Mouse (Mus musculus) limb, embryonic 14.5 days (tissue): ENCODE measurements around the gene Kcna5. TPM values are rescaled to one million over a fixed set of nuclear protein-coding genes. Genes with fewer than 3 reads are reported as not detected.

Experiments used
- ATAC-seq: fragments of 200-750 bp; cut with Nextera tagmentation; 2 replicates; pipeline ENCODE4 v1.8.0; 2017; ENCODE audit warnings: low read depth, moderate number of reproducible peaks, moderate TSS enrichment; ENCODE audit not compliant: low FRiP score
- DNase-seq: peaks from one replicate; pipeline ENCODE4 v3.0.0-alpha.2; 2015; ENCODE audit warnings: low spot score
- H3K27ac ChIP-seq: fragments of 300-500 bp; sonication (generic); replicated peaks from 2 replicates; pipeline ENCODE4 v1.5.1; 2014; ENCODE audit warnings: low read depth, mild to moderate bottlenecking, low read length, moderate library complexity, mixed read lengths
- H3K27me3 ChIP-seq: fragments of 300-500 bp; sonication (generic); 2 replicates; pipeline ENCODE4 v1.6.1; 2014; ENCODE audit warnings: low read length, mixed read lengths; ENCODE audit not compliant: control insufficient read depth, insufficient read depth
- H3K36me3 ChIP-seq: fragments of 300-500 bp; sonication (generic); 2 replicates; pipeline ENCODE4 v1.6.1; 2014; ENCODE audit warnings: mild to moderate bottlenecking, low read length, moderate library complexity, mixed read lengths; ENCODE audit not compliant: control insufficient read depth, insufficient read depth
- H3K4me1 ChIP-seq: fragments of 300-500 bp; sonication (generic); 2 replicates; pipeline ENCODE4 v1.6.1; 2014; ENCODE audit warnings: antibody characterized with exemption, low read length, mixed read lengths; ENCODE audit not compliant: control insufficient read depth, insufficient read depth
- H3K4me2 ChIP-seq: fragments of 300-500 bp; sonication (generic); replicated peaks from 2 replicates; pipeline ENCODE4 v1.6.1; 2014; ENCODE audit warnings: low read depth, mild to moderate bottlenecking, low read length, moderate library complexity; ENCODE audit not compliant: severe bottlenecking
- H3K4me3 ChIP-seq: fragments of 300-500 bp; sonication (generic); replicated peaks from 2 replicates; pipeline ENCODE4 v1.5.1; 2014; ENCODE audit warnings: low read length
- H3K9ac ChIP-seq: fragments of 300-500 bp; sonication (generic); 2 replicates; pipeline ENCODE4 v1.6.1; 2014; ENCODE audit warnings: mild to moderate bottlenecking, low read depth, low read length, moderate library complexity; ENCODE audit not compliant: severe bottlenecking
- H3K9me3 ChIP-seq: fragments of 300-500 bp; sonication (generic); 2 replicates; pipeline ENCODE4 v1.6.1; 2016; ENCODE audit warnings: low read length; ENCODE audit not compliant: control insufficient read depth
- POLR2A ChIP-seq: fragments of 200-500 bp; IDR thresholded peaks from 2 replicates; pipeline ENCODE4 v1.8.0; 2012; ENCODE audit warnings: inconsistent platforms, mild to moderate bottlenecking, moderate library complexity, borderline replicate concordance; ENCODE audit not compliant: insufficient read depth, insufficient read length; ENCODE audit errors: extremely low read depth
- WGBS: fragments of 180-500 bp; shearing (Covaris S2); extraction: QIAGEN DNeasy Blood & Tissue Kit; methylation state at CpG from one replicate; pipeline ENCODE4 v1.1.7; 2014; 5-methylcytosine and 5-hydroxymethylcytosine counted together
- polyA plus RNA-seq, 2 experiments: library from polyadenylated mRNA; depleted of rRNA in 1 of 2; stranded (reverse) in 1 of 2; unstranded in 1 of 2; fragments of >200 nt; fragmentation: Nextera tagmentation in 1 of 2; extraction: Ambion mirVana in 1 of 2; gene quantifications; 2 replicates each; pipeline versions ENCODE4 v1.2.1 to v1.2.3; 2012 to 2014

Gene Kcna5
- polyA plus RNA-seq (2012; rRNA removed) (3.1 and 3.2 TPM in 2 replicates), polyA plus RNA-seq (2014; fragmentation: Nextera tagmentation; extraction: Ambion mirVana) (4.0 and 5.0 TPM in 2 replicates)

GRCm38 (mm10) chr6:126535208-126535910 is at the start of gene Kcna5:
Kcna5 (minus strand) TSS chr6:126535412.
- peaks cover 12% of the 10 kb centered on the region; the same call in 1 of the 2 replicates for H3K27me3 ChIP-seq
- peak; percentile 83 for ATAC-seq
- H3K36me3 ChIP-seq = no peaks in the 10 kb centered on the region
- 2% methylated on average over 15 of the region's 15 CpGs for WGBS
- no peak for TF ChIP-seq POLR2A
- peak within 1 kb of the TSS; percentile 17 for H3K9ac ChIP-seq
- peaks cover 22% of the 10 kb centered on the region for H3K4me1 ChIP-seq
- peak within 1 kb of the TSS; percentile 27 for H3K4me3 ChIP-seq
- H3K9me3 ChIP-seq = no peaks in the 10 kb centered on the region
- DNase-seq = peak; percentile 41
- peak within 1 kb of the TSS; percentile 57 for H3K27ac ChIP-seq
- H3K4me2 ChIP-seq = peak within 1 kb of the TSS; percentile 53

GRCm38 (mm10) chr6:126583075-126583474 is 47.9 kb upstream of the Kcna5 start:
- no peak overlapping the region for H3K27ac ChIP-seq
- no peak overlapping the region for H3K4me3 ChIP-seq
- H3K27me3 ChIP-seq = no peaks in the 10 kb centered on the region
- ATAC-seq (no peak), DNase-seq (no peak)
- H3K9ac ChIP-seq = no peak overlapping the region
- H3K36me3 ChIP-seq = no peaks in the 10 kb centered on the region
- no peaks in the 10 kb centered on the region for H3K9me3 ChIP-seq
- no peak for TF ChIP-seq POLR2A
- H3K4me2 ChIP-seq = no peak overlapping the region
- H3K4me1 ChIP-seq = no peaks in the 10 kb centered on the region
- 64% methylated on average over 7 of the region's 7 CpGs for WGBS

- no peaks in the 10 kb centered on the region for H3K4me1 ChIP-seq
- H3K4me2 ChIP-seq = no peak overlapping the region
- no peak for DNase-seq
- no peaks in the 10 kb centered on the region for H3K36me3 ChIP-seq
- no peaks in the 10 kb centered on the region for H3K9me3 ChIP-seq
- WGBS = 88% methylated on average over 8 of the region's 8 CpGs
- TF ChIP-seq POLR2A = no peak
- no peak overlapping the region for H3K9ac ChIP-seq
- no peak overlapping the region for H3K4me3 ChIP-seq
- no peaks in the 10 kb centered on the region for H3K27me3 ChIP-seq
- ATAC-seq = no peak
- no peak overlapping the region for H3K27ac ChIP-seq
Measured at GRCm38 (mm10) chr6:126581632-126582031, 46.4 kb upstream of the Kcna5 start.

GRCm38 (mm10) chr6:126580571-126580970 is 45.4 kb upstream of the Kcna5 start:
- Histone ChIP-seq H3K4me1 (no peaks in the 10 kb centered on the region), H3K27me3 (no peaks in the 10 kb centered on the region), H3K4me2 (no peak overlapping the region), H3K27ac (no peak overlapping the region), H3K9ac (no peak overlapping the region), H3K36me3 (no peaks in the 10 kb centered on the region), H3K9me3 (no peaks in the 10 kb centered on the region), H3K4me3 (no peak overlapping the region)
- no peak for DNase-seq
- no peak for ATAC-seq
- 82% methylated on average over 3 of the region's 3 CpGs for WGBS
- TF ChIP-seq POLR2A = no peak

- TF ChIP-seq POLR2A = no peak
- no peaks in the 10 kb centered on the region for H3K36me3 ChIP-seq
- WGBS = 83% methylated on average over 3 of the region's 3 CpGs
- H3K27ac ChIP-seq = no peak overlapping the region
- H3K9me3 ChIP-seq = no peaks in the 10 kb centered on the region
- no peaks in the 10 kb centered on the region for H3K4me1 ChIP-seq
- ATAC-seq (no peak), DNase-seq (no peak)
- no peak overlapping the region for H3K4me3 ChIP-seq
- H3K4me2 ChIP-seq = no peak overlapping the region
- no peaks in the 10 kb centered on the region for H3K27me3 ChIP-seq
- H3K9ac ChIP-seq = no peak overlapping the region
Measured at GRCm38 (mm10) chr6:126577415-126577814, 42.2 kb upstream of the Kcna5 start.
